Mouse (Mus musculus): ENCODE data around the gene Fbxl2.

GRCm38 (mm10) chr9:113922677-113923076 is 123.3 kb downstream of the Fbxl2 start:
- TF ChIP-seq CTCF (IDR thresholded peaks at IDR 0.05; ENCODE audit: control insufficient read depth, insufficient read depth, insufficient read length) (no peak), MYOG (IDR thresholded peaks at IDR 0.05; ENCODE audit: control insufficient read depth, extremely low read depth, insufficient read length) (no peak), MAX (IDR thresholded peaks at IDR 0.05) (no peak), CEBPB (IDR thresholded peaks at IDR 0.05; ENCODE audit: low read depth) (no peak), MYOD1 (IDR thresholded peaks at IDR 0.05; ENCODE audit: control insufficient read depth, insufficient read length, low read depth) (no peak), USF1 (IDR thresholded peaks at IDR 0.05; ENCODE audit: low read depth) (no peak), FOSL1 (IDR thresholded peaks at IDR 0.05; ENCODE audit: insufficient read depth, low read length, poor library complexity, severe bottlenecking) (no peak)

Data from C2C12 (cell line).